Mouse (Mus musculus): ENCODE results near the gene Abhd14a.

DNA sequence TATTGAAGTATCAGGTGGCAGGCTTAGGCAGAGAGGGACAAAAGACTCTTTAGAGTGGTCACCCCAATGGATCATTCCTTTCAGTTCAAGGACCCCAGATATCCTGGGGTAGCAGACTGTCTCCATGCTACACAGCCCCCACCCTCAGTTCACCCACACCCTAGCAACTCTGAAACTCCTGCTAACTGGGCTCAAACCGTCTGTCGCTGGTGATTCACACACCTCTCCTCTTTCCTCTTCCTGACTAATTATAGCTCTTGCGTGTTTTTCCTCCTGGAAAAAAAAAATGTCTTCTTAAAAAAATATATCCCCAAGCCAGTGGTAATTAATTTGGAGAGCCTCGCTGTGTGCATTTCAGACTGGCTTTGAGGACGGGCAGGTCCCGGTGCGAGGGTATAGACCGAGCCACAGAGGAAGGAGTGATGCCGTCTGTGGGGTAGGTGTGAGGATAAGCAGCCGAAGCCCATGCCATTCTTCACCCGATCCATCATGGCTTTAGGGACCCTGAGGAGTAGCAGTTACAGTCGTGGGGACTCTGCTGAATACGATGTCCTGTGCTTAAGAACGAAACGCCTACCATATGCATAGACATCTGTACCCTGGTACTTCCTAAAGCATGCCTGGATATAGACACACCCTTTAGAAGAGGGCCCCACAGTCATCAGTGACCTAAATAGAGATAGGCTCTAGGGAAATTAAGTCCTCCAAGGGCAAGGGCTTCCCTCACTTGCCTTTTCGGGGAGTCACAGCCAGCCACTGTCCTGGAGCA, 44.7 kb downstream of the Abhd14a start:
- TF ChIP-seq POLR2A (IDR thresholded peaks at IDR 0.05; ENCODE audit: borderline replicate concordance, extremely low read depth, low read depth, low read length) = no peak
- TF ChIP-seq CTCF (IDR thresholded peaks at IDR 0.05; ENCODE audit: insufficient read depth, low read length) = no peak
